Mouse (Mus musculus) brain, embryonic 14.5 days (tissue): ENCODE data around the gene Pacrg.

Experiments
- CTCF ChIP-seq: fragments of 200-500 bp; IDR thresholded peaks from 2 replicates; pipeline ENCODE4 v1.5.1; 2012; ENCODE audit warnings: inconsistent platforms, mild to moderate bottlenecking, moderate library complexity, borderline replicate concordance; ENCODE audit not compliant: insufficient read depth, insufficient read length; ENCODE audit errors: extremely low read depth
- POLR2A ChIP-seq: fragments of 200-500 bp; IDR thresholded peaks from 2 replicates; pipeline ENCODE4 v1.6.1; 2012; ENCODE audit warnings: mild to moderate bottlenecking, inconsistent platforms, borderline replicate concordance; ENCODE audit not compliant: poor library complexity, insufficient read depth, insufficient read length, severe bottlenecking; ENCODE audit errors: extremely low read depth

- TF ChIP-seq CTCF (no peak), POLR2A (no peak)
Measured at GRCm38 (mm10) chr17:10479020-10479707, 360.9 kb downstream of the Pacrg start.
